Mouse (Mus musculus) embryo, embryonic 11.5 days (tissue): ENCODE data around the gene Xiap.
A peak's percentile ranks its signal among the peaks of the same experiment; 100 is the strongest.
"Not testable (repeated sequence)": the region's sequence is repeated elsewhere in the genome, so short reads cannot be mapped to it uniquely, and the experiment has no call there.

Source experiments
- DNase-seq: peaks from one replicate; pipeline ENCODE4 v3.0.0-alpha.2; 2012; ENCODE audit warnings: low read depth, low spot score

Xiap gene

DNA sequence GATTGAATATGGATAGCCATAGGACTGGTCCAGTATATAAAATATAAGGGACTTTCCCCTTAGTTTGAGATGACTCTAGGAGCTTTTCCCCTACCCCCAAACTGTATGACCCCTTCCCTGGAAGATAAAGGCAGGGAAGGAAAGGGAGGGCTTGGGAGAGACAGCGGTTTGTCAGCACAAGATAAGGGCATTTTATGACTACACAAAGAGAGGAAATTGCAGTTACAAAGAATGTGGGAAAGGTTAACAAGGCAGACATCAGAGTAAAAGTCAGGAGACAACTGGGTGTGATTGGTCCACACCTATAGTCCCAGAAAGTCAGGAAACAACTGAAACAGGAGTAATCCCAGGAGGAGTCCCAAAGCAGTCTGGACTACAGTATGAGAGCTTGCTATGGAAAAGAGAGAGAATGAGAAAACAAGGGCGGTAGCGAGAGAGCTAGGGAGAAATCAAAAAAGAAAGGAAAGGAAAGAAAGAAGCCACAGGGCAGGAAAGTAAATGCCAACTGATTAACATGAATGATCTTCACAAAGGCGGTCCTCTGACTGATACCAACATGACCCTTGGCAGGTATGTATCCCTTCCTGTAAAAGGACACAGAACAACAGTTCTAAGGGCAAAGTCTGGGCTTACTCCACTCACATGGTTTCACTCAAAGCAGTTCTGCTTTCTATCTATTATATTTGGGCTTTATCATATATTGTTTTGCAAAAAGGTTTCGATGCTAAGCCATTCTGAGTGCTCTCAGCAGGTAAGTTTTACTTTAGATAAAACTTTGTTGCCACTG lies at the start of gene Xiap:
Xiap (plus strand) TSS at position 398 of the 787 bp plus-strand sequence.
- DNase-seq: no peak

DNA sequence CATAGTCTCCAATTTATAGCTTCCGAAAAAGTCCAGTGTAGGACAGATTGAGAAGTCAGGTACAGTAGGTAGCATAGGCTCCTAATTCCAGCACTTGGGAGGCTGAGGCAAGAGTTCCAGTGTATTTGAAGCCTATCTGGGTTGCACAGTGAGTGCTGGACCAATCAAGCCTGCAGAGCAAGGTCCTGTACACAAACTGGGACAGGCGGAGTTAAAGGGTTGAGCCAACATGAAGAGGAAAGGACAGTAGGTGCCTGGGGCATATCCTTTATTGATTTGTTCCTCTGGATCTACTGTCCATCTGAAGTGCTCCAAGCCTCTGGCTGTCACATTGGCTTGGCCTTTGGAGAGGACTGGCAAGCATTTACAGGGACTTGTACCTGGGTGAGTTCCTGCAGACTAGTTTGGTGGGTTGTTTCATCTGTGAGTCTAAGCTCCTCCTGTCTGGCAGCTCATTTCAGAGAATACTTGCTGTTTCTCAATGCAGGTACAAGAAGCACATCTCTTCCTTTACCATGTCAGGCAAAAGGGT lies 46.7 kb upstream of the Xiap start:
- DNase-seq: no peak

DNA sequence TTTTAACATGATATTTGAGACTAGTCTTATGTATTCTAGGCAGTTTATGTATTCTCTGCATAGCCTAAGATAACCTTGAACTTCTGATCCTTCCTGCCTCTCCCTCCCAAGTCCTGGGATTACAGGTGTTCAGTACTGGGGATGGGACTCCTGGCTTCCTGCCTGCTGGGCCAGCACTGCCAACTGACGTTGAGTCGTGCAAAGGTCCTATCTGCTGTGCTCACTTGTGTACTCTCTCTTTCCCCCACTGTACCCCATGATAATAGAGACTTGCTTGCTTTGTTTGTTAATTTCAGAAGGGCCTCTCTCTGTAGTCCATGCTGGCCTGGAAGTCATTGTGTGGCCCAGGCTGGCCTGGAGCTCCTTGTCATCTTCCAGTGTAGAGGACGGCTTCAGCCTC lies 45.7 kb upstream of the Xiap start:
- no peak for DNase-seq

DNA sequence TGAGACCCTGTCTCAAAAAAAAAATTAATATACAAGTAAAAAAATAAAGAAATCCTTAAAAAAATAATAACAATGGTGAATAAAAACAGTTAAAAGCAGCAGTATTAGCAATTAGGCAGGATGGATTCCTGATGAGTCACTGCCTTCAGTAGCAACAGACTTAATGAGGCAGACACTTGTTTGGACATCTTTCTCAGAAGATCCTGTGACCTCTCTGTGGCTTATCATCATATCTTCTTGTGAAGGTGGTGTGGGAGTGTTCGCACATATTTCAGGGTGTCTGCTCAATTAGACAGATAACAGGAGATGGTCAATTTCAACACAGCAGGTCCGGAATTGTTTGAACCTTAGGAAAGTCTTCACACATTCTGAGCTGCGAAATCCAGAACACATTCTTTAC lies 45.0 kb upstream of the Xiap start:
- DNase-seq: no peak

DNA sequence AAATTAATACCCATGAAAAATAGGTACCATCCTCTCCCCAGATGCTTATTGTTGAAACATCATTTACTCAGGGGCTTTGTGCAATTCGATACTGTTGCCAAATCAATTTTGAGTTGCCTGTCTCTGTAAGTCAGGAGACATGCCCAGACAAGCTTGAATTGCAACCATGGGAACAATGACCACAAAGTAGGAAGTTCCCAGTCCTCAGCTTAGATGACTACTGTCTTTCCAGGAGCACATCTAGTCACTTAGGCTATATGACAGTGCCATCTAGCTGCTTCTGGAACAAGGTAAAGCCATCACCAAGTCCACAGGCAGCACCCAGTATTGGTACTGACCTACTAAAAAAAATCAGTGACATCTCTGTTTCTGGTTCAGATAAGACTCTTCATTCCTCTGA lies 41.4 kb upstream of the Xiap start:
- no peak for DNase-seq

DNA sequence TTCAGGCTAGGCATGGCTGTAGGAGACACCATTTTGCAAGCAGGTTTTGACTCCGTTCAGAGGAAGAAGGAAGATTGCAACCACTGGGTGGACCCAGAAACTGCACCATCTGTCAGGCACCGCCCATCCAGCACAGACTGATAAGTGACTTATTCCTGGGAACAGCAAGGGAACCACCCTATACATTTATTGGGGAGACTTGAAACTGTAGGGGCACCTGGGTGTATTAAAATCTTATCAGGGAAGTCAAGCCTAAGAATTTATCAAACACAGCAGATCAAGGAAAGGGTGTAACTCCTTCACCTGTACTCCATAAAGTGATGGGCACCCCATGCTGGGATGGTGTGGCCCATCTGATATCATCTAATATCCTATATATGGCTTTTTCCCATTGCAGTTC lies 40.0 kb upstream of the Xiap start:
- no peak for DNase-seq

DNA sequence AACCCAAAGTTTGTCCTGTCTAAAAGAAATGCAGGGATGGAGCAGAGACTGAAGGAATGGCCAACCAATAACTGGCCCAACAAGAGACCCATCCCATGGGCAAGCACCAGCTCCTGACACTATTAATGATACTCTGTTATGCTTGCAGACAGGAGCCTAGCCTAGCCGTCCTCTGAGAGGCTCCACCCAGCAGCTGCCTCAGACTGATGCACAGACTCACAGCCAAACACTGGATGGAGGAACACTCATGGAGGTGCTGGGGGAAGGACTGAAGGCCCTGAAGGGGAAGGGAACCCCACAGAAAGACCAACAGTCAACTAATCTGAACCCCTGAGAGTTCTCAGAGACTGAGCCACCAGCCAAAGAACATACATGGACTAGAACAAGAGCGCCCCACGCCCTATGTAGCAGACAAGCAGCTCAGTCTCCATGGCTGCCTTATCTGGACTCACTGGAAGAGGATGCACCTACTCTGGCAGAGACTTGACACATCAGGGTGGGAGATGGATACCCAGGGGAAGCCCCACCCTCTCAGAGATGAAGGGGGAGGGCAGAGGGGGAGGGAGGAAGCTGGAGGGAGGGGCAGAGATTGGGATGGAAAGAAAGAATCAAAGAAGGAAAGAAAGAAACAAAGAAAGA lies 33.6 kb upstream of the Xiap start:
- not testable (repeated sequence) for DNase-seq

DNA sequence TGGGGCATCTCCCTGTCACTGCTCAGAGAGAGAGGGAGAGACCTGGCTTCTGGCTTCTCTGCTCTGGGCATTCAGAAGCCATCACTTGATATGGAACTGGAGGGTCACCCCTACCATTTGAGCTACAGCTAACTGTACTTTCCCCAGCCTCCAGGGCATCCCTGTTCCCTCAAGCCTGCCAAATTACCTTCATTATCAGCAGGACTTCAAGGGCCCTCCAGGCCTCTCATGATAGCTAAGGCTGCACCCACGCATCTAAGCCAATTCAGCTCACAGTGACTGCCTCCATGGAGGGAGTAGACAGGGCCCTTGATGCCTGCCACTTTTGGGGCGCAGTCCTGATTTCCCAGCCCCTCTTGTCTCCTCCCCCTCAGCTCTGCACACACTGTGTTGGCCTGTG lies 32.5 kb upstream of the Xiap start:
- not testable (repeated sequence) for DNase-seq

DNA sequence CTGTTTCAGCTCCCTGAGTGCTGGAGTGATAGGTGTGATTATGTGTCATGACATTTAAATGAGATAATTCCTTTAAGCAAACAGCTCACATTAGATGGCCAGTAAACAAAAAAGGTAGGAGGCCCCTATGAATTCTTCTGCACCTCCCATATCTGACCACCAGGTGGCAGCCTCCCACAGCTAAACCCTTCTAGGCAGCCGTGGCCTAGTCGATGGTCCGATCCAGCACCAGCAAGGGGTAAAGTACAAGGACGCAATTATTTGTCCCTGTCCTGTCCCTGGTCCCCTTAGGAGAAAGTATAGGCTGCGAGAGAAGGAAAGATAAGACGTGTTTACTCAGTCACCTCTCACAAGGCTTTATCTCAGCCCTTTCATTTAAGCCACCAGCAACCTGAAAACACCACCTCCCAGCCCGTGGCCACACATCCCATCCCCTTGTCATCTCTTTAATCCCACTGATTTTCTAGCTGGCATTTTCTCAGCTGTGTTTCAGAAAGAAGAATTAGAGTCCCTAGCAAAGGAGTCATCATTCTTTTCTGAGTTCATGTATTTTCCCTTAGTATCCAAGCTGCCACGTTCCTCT lies 26.3 kb upstream of the Xiap start:
- DNase-seq: peak; percentile 36

DNA sequence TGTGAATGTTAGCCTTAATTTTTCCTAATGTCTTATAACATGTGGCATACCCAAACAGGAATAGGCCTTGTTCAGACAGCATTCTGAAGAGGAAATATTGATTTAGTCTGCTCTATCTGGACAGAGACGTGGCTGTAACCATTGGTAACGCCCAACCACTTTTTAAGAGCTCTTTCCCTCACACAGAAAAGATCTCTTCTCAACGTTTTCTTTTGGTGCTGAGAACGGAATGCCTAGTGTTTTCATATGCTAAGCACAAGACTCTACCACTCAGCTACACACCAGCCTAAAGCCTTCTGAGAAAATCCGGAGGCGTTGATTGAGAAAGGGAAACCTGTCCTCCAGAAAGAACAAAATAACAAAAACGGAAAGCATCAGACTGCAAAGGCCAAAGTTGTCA lies 25.6 kb upstream of the Xiap start:
- DNase-seq: no peak

DNA sequence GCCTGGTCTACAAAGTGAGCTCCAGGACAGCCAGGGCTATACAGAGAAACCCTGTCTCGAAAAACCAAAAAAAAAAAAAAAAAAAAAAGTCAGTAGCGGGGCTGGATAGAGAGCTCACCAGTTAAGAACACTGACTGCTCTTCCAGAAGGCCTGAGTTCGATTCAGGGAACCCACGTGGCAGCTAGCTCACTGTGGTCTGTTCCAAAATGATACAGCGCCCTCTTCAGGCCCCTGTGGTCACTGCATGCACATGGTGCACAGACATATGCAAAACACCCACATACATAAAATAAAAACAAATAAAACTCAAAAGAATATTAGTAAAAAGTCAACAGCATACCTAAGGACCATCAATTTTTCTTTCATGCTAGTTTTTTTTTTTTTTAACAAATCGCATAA lies 20.0 kb upstream of the Xiap start:
- no peak for DNase-seq

DNA sequence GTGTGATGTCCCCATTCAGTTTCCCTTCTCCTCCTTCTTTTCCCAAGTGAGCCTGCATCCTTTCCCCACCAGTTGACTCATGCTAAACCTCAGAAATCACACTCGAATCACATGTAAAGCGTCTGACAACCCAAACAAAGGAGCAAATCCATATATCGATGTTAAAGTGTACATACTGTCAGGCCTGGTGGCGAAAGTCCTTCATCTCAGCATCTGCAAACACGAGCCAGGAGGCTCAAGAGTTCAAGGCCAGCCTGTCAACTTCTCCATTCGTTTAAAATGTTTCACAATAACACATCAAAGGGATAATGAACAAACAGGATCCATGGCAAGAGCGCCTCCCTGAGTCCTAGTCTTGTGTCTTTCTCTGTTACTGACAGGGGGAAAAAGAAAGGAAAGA lies 14.5 kb upstream of the Xiap start:
- no peak for DNase-seq

DNA sequence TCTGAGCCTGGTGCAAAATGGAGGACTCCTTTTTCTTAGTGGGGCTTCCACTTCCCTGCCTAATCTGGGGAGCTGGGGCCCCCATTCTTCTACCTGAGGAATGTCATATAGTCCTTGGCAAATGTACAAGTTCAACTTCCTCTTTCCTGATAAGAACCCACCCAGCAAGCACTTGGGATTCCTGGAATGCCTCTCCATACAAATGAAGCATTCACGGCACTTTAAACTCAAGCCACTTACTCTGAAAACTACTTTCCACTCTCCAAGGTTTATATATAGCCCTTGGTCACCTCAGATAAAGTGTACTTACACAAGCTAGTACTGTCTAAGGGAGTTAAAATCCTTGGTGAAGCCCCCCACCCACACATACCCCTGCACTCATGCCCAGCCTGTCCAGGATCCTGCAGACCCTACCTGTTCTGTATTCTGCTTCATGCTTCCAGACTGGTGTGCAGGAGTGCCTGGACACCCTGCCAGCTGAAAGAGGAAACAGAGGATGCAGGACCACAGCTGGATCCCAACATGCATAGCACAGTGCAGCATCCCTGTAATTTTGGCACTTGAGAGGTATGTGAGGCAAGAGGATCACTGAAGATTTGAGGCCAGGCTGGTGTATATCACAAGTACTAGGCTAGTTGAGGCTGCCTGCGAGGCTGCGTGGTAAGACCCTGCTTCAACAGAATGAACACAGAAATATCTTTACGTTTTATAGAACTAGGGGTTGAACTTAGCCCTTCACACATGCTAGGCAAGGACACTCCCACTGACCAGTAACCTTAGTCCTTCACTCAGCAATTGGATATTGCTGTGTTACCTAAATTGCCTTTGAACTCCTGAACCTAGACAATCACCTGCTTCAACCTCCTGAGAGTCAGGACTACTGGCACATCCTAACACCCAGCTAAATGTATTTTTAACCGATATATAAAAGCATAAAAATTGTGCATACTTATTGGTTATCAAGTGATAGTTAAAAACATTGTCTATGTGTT lies 8.5 kb upstream of the Xiap start:
- DNase-seq: no peak

DNA sequence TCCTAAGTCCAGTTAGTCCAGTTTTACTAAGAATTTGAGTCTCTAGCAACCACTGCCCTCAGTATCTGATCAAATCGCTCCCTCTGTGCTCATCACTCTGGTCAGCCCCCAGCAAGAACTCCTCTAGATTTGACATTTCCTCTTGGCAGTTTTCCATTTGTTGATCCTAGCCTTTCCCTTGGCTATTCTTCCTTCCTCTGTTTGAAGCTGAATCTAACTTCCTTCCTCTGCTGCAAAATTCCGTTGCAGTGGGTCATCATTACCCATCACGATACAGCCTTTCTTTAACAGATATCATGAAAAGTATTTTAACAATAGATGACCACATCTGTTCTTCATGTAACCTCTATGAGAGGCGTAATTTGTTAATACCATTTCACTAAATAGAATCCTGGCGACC lies 2.5 kb upstream of the Xiap start:
- DNase-seq: no peak

DNA sequence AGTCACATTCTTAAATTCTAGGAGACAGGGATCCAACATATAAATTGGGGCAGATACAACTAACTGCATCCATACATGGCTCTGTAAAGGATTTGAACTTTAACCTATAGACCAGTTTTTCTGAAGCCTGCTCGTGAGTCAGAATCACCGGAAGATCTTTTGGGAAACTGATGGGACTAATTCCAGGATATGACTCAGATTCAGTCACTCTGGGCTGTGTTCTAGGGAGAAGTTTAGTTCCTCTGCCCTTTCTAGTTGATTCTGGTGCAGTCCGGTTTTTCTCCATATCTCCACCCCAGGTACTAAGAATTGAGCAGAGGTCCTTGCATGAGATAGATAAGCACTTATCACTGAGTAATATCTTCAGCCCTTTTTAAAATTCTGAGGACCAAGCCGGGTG lies 1.6 kb upstream of the Xiap start:
- DNase-seq: no peak

DNA sequence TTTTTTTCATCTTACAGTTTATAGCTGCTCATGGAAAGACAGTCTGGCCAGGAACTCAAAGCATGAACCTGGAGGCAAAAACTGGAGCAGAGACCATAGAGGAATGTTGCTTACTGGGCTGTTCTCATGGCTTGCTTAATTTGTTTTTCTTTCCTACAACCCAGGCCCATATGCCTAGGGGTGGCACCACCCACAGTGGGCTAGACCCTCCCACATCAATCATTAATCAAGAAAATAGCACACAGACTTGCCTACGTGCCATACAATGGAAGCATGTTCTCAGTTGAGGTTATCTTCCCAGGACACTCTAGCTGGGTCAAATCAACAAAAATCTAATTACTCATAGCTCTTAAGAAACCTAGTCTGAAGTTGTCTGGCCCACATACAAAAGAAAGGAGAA lies 4.1 kb downstream of the Xiap start:
- no peak for DNase-seq

DNA sequence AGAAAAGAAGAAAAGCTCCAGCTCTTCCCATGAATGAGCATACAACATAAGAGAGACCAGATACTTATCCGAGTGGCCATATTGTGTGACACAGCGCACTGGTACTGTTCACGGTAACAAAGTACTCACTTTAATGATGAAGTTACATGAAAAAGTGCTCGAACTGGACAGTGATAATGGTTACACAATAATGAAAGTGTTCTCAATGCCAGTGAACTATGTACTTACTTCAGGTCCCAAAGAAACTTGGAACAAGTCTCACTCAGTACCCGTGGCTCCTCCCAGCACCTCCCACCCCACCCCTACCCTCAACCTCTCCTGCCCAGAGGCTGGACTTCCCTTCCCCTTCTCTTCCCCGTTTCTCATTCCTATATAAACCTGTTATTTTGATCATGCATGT lies 5.6 kb downstream of the Xiap start:
- DNase-seq: no peak

DNA sequence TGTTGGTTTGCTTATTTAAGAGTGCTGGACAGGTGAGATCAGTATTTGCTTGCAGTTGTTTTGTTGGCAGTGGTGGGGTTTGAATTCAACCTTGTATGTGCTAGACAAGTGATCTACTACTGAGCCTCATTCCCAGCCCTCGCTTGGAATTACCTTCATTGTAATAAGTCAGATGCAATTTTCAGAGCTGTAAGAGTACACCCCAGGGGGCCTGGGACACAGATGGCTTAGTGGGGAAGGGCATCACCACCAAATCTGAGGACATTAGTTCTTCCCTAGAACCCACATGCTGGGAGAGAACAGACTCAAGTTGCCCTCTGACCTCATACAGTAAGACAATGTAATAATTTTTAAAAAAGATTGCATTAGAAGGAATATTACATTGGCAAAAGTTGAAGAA lies 7.3 kb downstream of the Xiap start:
- no peak for DNase-seq

DNA sequence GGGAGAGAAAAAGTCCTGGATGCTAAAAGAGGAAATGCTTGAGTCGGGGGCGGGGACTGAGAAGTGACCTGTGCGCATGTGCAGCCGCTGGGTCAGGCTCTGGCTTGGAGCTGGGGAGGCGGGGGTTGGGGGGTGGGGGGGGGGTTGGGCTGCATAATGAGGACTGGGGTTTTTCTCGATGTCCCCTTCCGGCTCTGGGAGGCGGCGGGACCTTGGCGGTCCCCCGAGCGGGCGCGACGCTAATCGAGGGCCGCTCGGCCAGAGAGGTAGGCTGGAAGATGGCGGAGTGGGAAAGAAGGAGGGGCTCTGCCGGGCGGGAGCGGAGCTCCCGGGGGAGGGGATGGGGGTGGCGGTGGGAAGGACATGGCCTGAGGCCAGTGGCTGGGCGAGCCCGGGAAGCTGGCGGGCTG lies 8.3 kb downstream of the Xiap start:
- DNase-seq: peak; percentile 44

DNA sequence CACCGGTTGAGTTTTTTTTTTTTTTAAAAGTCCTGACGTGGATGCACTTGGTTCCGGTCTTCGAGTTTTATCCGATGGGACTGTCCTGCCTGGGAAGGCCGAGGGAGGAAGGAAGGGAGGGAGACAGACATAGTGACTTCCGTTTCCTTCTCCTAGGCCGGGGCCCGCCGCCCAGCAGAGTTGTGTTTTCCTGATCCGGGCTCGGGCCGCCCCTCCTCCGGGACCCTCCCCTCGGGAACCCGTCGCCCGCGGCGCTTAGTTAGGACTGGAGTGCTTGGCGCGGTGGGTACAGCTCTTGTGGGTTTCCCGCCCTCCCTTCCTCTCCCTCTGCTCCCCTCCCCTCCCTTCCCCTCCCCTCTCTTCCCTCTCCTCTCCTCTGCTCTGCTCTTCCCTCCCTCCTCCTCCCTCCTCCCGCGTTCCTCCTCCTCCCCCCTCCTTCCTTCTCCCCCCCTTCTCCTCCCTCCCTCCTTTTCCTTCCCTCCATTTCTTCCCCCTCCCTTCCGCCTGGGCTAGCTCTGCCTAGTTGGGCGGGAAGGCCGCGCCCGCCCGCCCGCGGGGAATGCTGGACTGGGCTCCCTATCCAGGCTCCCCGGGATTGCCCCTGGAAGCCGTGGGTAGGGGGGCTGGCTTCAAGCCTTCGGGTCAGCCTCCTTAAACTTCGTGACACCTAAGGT lies 8.9 kb downstream of the Xiap start:
- peak; percentile 68 for DNase-seq

DNA sequence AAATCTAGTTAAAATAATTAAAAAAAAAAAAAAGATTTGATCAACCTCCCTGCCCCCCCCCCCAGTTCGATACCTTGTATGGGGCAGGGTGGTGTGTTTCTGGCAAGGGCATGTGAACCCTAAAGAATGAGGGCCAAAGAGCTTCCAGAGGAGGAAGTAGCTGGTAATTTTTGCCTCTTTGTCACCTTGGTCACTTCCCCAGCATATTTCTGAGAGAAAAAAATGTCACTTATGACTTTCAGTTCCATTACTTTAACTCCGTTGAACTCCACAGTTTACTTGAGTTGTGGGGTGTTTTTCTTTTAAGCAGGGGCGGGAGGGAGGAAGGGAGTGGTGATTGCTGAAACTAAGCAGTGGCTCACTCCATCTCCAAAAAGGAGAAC lies 9.4 kb downstream of the Xiap start:
- no peak for DNase-seq
